Mouse (Mus musculus) spleen, postnatal 14 days (tissue): ENCODE measurements around the gene Fh1.

Experiments used
- DNase-seq, 2 experiments: peaks; one replicate each; pipeline ENCODE4 v3.0.0; 2021 to 2022; ENCODE audit warnings: low spot score in 2 of 2

Gene Fh1

DNA sequence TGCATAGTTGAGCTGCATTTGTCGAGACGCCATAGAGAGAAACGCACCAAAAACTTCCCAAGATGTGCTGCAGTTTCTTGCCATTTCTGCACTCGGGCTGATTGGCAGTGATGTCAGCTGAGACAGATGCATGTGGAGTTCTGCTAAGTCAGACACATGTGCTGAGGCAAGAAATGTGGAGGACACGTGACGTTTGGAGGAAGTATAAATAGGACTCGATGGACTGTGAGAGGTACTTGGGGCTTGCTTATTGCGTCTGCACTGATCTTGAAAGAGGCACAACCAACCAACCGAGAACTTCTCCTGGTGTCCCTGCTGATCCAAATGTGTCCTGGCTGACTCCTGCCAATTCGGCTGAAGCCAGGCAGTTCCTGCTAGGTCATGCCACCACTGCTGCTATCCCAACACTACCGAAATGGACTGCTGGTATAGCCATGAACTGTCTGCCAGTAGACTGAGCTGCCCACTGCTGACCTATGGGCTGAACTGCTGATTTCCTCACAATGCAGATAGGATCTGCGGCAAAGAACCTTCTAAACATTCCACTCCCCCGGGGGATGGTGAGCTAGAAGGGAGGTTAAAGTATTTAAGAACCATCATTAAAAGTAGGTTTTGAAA, 5.5 kb downstream of the Fh1 start, which contains the start of gene Kmo:
TSS of gene Kmo (plus strand) at position 568 of the 618 bp plus-strand sequence.
- no peak for DNase-seq

DNA sequence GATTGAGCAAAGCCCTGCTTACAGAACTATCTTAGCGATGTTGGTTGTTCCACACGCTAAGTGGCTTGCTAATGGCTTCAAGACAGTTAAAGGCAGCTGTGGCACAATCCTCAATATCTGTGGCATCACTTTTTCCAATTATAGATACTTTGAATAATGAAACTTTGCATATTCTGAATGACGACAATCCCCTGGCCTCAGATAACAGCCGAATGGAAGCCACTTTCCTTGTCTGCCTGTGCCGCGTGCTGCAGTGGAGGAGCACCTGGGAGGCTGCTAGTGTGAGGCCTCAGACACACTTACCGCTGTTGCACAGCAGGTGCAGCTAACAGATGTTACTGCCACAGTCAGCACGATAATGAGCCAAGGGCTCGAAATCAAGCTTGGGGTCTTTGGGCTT, 10.4 kb downstream of the Fh1 start:
- DNase-seq: no peak

DNA sequence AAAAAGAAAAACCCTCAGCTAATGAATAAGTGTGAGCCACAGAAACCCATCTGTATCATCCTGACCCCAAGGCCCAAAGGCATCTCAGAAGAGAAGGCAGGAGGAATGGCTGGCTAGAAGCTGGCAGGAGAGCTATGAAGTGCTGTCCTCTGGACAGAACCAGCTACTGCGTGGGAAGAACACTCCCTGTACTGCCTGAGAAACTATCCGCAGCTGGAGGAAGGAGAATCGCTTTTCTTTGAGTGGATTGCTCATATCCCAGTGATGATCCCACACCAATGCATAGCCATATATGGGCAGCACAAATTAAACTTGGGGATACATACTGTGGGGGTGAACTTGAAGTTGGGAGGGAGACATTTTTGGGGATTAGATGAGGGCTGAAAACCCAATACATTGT, 16.7 kb downstream of the Fh1 start:
- DNase-seq: no peak

DNA sequence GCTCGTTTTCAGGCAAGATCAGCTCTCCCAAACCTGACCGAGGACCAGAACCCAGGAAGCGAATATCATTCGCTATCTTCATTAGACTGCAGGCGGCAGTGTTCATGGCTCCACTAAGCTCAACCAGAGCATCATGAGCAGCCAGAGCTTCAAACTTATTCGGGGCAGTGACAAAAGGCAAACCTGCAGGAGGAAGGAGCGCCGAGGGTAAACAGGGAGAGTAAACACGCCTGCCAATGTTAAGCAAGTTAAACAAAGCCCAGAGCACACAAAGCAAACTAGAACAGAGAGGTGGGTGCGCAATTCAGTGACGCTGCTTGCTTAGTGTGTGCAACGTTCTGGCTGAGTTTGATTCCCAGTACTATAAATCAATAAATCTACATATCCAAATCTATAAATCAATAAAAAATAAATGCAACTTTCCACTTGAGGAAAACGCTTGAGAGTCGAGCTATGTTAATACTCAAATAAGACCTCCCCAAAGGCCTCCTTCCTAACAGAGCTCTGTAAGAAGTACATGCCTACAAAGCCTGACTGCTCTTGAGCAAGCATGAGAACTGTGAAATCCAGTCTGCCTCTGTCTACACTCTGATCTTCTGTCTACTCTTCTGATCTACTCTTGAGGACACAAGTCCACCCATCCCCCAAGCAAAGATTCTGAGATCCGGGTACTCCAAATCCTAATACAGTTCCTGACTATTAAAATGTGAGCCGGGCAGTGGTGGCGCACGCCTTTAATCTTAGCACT, 17.4 kb downstream of the Fh1 start:
- no peak for DNase-seq

DNA sequence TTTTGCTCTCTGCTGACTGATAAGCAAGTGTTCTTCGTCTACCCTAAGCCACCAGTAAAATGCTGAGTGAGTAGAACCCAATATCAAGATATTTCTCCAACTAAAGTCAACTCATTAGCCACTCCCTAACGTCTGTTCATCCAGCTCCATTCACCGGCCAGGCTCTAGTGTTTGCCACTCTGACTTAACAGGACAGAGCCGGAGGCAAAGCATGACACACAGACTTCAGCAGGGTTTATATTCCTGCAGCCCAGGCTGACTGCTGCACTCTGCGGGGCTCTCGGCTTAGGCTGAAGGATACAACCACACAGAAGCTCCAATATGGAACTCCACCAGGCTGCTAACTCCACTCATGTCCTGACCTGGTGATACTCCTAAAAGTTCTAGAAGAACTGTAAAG, 18.1 kb downstream of the Fh1 start:
- DNase-seq: no peak

DNA sequence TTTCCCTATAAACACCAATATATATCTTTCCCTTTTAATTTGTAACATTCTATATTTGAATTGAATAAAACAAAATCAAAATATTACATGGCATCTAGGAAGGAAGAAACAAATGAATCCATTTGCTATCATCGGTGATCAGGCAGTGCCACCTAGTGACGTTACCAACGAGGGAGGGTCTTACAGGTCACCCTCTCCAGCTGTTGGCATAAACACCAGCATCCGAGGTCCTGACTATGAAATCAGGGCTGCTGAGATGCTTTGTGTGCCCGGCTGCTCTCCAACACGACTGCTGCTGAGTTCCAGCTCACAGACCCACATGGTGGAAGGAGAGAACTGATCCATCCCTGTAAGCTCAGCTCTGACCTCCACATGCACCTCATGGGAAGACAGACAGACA, 22.0 kb downstream of the Fh1 start:
- DNase-seq: no peak

DNA sequence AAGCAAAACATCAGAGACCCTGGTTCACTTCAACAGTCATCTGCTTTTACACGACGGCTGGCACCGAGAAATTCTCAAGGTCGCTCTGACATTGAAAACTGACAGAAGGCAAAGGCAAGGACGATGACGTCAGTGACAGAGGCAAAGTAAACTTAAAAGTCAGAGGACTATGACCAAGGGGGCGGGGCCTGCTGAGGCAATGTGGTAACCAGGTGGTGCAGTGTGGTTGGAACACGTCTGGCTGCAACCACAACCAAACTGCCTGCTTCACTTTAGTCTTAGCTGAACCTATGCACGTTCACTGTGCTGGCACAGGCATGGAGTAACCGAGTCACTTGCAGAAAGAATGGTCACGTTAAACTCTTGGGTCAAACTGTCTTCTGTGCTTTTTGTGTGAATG, 23.2 kb downstream of the Fh1 start:
- no peak for DNase-seq

DNA sequence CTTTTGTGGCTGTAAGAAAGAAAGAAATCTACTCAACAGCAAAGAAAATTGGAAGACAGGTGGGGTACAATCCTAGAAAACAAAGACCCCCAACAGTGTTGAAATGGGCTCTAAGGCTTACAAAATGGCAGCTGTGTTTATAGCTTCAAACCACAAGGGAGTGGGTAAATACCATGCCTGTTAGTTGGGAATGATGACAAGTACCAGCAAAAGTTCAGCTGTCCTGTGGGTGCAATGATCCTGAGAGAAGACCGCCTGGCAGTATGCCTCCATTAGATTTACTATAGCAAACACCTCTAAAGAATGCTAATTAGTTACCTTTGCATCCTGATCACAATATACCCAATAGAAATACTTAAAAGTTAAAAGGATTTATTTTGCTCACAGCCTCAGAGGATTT, 32.6 kb downstream of the Fh1 start:
- no peak for DNase-seq

DNA sequence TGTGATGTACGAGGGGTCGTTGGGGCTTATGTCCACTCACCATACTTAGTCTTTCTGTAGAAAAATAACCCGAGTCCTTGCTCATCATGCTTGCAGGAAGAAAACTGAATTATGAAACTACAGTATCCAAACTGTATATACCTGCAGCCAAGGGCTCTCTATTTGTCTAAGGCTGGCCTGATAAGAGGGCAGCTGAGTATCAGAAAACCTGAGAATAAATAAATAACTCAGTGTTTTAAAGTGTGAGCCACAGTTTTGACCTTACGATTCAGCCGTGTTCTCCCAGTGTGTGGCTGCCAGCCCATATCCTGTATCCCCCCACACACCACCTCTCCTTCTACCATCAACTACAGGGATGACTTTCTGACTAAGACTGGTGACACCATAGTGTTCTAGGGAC, 38.8 kb downstream of the Fh1 start:
- no peak for DNase-seq

DNA sequence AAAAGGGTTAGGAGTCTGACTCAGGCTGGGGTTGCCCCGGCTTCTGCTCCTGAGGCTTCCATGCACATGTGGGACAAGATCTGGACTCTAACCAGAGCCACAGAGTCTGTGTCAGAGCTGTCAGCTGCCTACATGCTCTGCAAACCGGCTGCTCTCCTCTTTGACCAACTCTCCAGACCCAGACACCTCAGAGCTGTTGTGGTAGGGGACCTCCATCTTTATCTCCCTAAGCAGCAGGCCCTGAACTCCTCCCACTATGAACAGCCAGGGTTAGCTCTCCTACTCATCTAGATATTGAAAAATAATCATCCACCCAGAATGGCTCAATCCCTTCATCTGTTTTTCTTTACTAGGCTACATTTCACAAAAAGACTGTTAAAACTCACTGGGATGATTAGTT, 40.2 kb downstream of the Fh1 start:
- DNase-seq: no peak

DNA sequence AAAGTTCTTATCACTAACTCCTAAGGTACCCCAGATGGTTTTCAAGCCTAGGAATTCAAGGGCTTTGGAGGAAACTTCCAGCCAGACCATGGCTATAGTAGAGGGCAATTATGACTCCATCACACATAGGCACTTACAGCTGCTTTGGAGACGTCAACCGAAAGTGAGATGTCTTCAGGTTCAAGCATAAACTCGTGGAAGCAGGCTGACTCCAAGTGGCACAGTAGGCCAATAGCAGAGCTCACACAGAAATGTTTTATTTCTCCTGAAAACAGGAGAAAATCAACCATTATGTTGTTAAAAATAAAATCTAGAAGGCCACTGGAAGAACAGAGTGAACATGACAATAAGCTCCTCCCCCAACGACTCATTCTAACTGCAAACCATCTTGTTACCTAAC, 42.6 kb downstream of the Fh1 start:
- no peak for DNase-seq

DNA sequence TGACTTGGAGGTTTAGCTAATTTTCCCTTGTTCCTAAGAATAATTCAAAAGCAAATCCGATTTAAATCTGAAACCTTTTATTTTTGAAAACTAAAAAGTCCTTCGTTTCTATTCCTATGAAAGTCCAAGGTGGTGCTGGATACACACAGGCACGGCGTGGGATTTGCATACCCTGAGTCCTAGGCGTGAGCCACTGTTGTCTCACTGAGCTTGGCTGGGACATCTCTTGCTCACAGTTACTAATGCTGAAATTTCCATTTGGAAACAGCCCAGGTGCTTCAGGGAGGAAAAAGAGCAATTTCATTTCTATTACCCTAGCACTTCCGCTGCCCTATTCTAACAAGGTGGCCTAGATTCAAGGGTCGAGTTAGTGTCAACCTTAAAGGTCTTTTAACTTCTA, 45.1 kb downstream of the Fh1 start:
- no peak for DNase-seq

DNA sequence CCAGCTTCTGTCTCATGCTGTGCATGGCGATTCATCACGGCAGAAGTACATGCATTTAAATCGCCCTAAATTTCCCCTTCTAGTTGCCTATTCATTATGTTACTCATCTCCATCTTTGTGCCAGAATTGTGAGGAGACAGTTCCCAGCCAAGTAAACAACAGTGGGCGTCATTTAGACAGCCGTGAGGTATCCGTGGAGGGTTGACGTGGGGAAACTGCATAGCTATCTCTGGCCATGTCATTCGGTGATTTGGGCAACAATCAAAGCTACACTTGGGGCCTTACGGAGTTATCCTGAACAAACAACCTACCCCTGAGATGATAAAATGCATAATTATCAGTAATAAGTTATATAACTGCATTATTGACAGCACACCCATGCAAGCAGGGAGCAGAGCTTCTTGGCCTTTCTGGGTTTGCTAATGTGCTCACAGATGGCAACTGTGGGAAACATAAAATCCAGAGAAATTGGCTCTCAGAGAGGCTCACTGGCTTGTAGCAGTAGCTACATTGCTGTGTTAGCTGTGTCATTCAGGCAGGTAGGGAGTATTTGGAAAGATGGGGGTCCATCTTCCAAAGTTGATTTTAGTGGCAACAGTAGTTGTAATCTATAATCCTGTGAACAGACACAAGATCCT, 45.7 kb downstream of the Fh1 start:
- DNase-seq: no peak

DNA sequence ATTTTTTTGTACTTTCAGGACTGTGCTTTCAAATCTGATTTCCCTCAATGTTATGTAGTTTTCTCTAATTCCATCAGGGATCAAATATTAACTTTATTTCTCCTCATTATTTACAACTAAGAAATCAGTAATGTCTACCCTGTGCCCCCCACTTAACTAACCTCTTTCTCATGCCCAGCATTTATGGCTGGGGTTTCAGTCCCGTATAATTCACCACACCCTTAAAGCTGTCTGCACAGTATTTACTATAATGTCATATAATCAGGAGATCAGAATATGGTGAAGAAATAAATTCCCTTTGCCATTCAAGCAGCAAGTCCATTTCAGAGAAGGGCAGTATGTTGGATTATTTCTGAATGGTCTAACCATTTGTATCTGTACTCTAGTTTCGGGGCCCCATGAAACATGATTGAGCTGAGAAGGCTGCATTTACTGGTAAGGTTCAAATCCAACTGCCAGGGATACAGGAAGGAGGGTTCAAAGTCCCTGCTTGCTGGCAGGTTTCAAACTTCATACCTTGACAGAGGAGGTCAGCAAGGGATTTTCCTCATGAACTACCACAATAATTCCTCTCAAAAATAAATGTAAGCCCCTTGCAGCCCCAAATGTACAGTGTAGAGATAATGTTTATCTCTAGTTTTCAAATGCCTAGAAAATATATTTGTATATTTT, 46.9 kb downstream of the Fh1 start:
- no peak for DNase-seq

DNA sequence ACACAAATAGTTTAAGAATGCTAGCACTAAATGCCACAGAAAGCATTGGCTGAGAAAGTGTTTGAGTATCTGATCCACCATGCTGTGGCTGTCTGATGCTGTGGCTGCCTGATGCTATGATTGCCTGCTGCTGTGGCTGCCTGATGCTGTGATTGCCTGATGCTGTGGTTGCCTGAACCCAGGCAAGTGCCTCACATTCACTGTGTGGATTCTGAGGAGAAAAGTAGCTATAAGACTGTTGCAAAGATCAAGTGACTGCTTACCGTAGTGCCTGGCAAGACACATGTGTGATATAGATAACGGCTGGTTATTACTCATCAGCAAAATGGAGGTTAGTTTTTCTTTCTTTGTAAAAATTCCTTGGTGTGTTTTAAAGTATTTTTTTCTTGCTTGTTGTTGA, 51.3 kb downstream of the Fh1 start:
- DNase-seq: no peak

DNA sequence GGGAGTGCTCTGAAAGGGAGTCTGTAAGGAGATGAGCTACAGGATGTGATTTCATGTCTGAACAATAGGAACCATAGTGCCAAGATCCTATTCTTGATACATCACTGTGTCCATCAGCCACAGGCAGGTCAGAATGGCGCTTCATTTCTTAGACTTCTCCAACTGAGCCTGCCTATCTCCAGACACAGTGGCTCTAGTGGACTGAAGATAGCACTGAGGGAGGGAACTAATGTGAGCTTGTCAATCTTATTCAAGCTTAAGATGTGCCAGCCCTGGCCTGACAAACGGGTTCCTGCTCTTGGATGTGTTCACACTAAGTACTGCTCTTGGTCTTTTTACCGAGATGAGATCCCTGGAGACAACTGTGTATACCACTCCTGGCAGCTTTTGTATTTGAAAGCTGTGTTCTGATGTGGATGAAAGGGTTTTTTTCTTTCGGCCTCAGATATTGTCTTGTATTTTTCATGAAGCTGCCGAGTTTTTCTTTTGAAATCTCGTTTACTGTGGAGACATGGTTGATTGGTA, 59.8 kb downstream of the Fh1 start:
- DNase-seq: no peak

DNA sequence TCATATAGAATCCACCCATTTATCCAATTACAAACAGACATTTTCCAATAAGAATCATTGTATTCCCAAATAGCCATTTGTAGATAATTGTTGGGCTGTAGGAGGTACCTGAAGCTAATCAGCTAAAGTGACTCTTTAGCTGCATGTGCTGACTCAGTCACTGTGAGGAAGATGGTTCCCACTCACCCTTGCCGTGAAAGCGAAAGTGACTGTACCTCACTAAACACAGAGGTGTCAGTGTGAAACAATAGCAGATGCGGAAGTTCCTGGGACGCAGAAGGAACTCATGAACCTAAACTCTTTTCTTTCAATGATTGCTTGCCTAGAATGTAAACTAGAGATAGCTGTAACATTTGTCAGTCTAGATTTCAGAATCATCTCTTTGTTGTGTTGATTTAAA, 61.1 kb downstream of the Fh1 start:
- DNase-seq: no peak

DNA sequence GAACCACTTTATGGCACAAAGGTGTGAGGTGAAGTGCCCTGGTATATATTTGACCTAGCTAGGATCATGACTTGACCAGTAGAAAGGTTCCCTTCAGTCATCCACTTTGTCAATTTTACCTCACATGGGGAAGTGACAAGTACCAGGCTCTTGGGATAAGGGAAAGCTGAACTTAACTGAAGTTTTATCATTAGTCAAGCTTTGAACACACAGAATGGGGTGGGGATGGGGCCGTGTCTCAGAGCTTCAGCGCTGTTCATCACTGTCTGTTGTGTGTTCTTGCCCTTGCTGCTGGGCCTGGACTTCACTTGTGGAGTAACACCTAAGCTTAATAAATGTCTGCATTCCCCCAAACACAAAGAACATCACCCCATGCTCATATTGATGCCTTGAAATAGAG, 63.1 kb downstream of the Fh1 start:
- DNase-seq: no peak

DNA sequence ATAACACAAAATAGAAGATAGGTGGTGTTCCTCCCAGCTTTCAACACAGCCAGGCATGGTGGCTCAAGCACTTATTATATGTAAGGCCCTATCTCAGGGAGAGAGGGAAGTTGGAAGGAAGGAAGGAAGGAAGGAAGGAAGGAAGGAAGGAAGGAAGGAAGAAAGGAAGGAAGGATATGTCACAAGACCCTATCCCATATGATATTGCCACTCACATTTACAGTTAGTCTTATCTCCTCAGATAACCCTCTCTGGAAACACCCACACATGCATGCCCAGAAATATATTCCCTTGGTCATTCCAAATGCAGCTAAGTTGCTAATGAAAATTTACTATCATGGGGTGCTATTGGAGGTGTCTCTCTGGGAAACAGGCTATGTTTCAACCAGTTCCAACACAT, 63.6 kb downstream of the Fh1 start:
- no peak for DNase-seq

DNA sequence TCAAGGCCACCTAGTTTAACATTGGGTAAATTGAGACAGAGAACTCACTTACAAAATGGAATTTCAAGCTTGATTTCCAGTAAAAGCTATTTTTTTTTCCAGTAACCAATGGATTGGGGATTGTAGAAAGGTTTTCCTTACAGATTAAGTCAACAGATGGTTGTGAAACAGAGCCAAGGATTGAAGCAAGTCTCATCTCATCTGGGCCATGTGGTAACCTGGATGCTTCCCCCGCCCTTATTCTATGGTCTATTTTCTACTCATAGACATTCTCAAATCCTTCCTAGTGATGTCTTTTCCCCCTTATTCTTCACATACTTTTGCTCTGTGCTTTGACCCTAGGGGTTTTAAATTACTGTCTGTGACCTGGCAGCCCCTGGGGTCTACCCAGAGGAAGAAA, 70.8 kb downstream of the Fh1 start:
- no peak for DNase-seq

DNA sequence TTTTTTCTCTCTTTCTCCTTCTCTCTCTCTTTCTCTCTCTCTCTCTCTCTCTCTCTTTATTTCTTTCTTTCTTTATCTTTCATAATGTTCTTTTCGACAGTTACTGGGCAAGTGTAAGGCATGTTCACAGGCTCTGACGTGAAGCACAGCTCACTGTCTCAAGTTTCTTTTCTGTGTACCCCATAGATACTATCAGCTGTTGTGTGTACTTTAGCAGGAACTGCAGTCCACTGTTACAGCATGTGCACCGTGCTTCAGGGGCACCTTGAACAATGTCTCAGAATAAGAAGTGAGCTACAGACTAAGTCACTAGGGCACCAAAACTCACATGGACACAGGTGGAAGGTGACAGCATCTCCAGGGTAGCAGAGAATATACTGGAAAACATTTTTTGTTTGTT, 73.0 kb downstream of the Fh1 start:
- DNase-seq: no peak

DNA sequence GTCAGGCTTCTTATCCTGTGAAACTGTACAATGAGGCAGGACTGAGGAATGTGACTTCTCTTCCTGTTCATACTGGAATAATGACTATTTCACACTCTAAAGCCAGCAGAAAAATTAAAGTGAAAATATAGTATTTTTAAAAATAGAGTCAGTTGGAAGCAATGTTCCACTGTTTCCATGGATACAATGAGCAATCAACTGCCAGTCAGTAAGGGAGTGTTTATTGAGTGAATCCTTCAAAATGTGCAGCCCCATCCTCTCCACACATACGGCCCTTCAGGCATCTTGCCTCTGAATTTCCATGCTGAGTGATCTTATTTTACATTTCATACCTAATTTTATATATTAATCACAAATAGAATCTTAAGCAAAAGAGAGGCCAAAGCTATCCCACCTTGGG, 74.8 kb downstream of the Fh1 start:
- no peak for DNase-seq
